Mouse (Mus musculus) c-Kit-negative CD71-positive TER-119-positive erythroid progenitor cells, embryonic 14.5 days (primary cell): ENCODE measurements at regions not wholly inside any gene's neighbourhood (a gene's known extent, or its start where the extent isn't known, plus 50 kb on each side); places are given as distances from the start of the nearest gene placed in this dataset.

ENCODE experiments used
- DNase-seq: peaks from one replicate; pipeline ENCODE4 v3.0.0-alpha.2; 2013; ENCODE audit warnings: low read depth, low spot score

DNA sequence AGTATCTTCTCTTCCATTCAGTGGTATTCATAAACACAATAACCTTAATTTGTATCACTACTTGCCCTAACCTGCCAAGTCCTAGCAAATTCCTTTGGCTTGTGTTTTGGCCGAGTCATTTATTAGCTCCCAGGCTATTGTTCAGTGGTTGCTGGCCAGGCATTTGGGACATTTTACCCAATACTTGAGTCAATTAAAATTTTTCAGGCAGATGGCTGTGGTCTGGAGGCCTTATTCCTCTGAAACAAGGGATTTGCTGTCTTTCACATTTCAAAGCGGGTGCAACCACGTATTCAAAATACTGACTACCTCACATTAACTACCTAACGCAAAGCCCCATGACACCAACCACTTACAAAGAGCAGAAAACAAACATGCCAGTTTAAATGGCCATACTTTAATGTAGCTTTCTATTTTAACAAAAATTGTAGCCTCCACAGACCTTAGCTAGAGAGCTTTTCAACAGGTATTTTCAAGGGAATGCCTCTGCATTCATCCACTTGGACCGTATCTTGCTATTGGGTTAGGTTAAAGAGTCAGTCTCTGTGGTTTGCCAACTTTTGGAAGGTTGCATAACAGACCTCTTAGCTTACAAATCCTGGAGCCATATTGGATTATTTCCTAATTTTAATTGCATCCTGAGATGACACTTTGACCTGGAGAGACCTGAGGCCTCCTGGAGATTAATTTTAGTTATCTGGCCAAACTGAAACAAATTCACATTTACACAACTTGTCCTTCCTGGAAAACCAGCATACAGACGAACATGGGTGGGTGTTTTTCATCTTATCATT, 224.7 kb upstream of the Fam241a start:
- DNase-seq, result no peak

GRCm38 (mm10) chr3:128113209-128113608, 217.1 kb upstream of the Fam241a start:
- DNase-seq, result no peak

GRCm38 (mm10) chr3:128110406-128110805, 214.3 kb upstream of the Fam241a start:
- no peak for DNase-seq

- DNase-seq, result no peak
These were observed 208.4 kb upstream of the Fam241a start for GRCm38 (mm10) chr3:128104516-128104915.

DNA sequence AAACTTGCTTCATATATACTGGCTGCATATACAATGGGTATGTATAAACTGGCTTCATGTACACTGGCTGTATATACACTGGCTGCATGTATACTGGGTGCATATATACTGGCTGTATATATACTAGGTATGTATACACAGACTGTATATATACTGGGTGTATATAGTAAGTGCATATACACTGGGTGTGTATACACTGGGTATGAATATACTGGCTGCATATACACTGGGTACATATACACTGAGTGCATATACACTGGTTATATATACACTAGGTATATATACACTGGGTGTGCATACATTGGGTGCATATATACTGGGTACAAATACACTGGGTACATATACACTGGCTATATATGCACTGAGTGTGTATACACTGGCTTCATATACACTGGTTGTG, 196.9 kb upstream of the Fam241a start:
- no peak for DNase-seq

GRCm38 (mm10) chr3:128088207-128088606, 192.1 kb upstream of the Fam241a start:
- no peak for DNase-seq

DNA sequence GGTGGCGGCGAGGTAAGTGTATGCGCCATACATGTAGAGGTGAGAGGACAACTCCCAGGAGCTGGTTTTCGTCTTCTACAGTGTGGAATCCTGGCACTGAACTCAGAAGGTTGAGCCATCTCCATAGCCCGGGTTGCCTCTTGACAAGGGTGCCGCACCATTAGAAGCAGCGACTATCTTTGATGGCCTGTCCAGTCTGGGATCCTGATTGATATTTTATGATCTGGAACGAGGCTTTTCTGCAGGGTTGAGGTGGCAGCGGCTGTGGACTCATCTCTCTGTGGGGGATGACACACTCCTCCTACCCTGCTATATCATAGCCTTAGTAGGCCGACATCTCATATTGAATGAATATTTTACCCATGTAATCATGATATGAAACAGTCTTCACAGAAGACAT, 191.0 kb upstream of the Fam241a start:
- DNase-seq, result no peak

DNA sequence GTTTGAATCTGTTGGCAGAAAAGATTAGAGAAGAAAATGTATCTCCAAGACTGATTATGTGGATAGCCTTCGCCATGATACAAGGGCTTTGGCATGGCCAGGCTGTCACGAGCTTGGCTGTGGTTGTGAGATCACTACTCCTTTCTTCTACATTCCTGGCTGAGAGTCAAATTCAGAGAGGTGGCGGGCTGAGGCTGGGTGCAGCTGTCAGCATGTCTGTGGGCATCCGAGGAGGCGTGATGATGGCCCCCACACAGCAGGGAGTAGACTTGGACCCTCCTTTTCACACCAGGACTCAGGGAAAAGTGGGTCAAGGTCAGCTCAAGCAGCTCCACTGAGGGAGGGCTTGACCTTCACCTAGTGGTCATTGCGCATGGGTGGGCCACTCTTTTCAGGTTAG, 186.3 kb upstream of the Fam241a start:
- no peak for DNase-seq

DNA sequence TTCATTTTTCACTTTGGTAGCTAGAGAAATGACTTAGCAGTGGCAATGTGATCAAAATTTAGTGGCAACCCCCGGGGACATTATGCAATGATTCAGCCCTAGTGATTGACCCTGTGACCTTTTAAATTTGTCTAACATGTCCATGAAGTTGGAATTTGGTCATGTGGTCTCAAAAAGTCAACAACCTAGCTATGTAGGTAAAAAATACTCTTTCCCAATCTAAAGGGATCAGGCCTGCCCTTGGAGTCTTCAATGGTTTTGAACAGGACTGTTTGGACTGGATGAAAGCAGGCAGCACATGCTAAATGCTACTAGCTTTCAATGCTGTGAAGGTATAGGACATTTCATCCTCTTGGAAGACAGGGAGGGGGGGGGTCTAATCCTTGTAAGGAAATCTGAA, 185.3 kb upstream of the Fam241a start:
- no peak for DNase-seq

- DNase-seq, result no peak
These were observed 171.7 kb upstream of the Fam241a start for GRCm38 (mm10) chr3:128067861-128068260.

DNA sequence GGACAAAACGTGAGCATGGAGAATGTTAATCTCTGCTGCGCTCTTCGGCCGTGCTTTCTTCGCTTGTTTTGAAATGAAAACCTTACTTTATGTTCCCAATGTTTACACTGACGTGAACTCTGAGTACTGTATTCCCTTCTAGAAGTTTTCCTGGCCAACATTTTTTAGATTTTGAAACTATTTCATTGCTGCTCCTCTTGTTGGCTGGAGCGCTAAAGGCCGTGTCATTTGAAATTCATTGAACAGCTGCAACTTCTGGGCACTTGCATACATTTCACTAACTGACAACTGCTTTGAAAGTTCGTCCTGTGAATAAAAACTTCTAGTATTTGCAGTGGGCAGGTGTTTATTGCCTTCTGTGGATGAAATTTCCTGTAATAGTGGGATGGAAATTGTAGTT, 157.9 kb upstream of the Fam241a start:
- DNase-seq, result no peak

DNA sequence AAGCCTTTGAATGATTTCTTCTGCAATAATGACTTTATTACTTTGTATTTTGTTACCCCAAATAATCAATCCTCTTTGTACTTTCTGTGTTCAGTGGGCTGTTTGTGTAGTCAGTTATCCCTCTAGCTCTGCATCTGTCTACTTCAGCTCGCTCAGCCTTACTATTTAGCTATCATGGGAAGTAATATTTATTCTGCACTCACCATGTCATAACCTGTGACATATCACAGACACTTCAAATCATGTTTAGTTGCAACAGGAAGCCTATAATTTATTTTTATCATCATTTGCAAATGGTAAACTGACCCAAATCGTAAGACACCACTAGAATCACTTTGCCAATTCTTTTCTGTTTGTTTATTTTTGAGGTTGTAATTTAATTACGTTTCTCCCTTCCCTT, 147.6 kb upstream of the Fam241a start:
- no peak for DNase-seq

GRCm38 (mm10) chr3:128040407-128041115, 144.4 kb upstream of the Fam241a start:
- DNase-seq, result no peak

DNA sequence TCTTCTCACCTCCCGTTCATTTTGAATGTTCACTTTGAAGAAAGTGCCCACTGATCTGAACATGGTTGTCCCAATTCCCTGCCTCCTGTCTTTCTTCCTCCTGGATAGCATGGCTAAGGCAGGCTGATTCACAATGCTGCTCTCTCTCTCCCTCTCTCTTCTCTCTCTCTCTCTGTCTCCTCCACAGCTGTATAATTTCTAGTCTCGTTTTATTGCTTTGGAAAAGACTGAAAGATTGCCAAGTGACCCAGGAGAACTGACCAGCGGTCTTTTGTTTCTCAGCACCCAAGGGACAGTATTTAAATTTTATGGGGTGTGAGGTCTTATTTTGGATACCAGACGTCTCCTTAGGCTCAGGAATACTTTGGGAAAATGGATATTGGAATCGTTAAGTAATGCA, 143.1 kb upstream of the Fam241a start:
- DNase-seq, result no peak

DNA sequence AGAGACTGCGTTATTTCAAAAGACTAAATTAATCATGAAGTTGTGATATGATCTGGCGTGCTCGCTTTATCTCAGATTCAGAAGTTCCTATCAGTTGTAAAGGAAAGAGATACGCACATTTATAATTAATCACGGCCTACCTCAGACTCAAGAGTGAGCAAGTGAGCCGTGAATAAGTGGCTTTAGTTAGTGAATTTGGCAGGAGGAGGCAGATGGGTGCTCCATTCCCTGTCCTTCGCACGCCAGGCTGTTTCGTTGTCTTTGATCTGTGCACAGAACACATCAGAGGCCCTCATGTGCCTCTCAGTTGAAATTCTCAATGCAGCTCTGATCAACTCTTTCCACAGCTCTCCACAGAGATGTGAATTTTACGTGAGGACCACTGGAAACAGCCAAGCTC, 140.4 kb upstream of the Fam241a start:
- no peak for DNase-seq

GRCm38 (mm10) chr3:128030352-128030751, 134.2 kb upstream of the Fam241a start:
- no peak for DNase-seq

DNA sequence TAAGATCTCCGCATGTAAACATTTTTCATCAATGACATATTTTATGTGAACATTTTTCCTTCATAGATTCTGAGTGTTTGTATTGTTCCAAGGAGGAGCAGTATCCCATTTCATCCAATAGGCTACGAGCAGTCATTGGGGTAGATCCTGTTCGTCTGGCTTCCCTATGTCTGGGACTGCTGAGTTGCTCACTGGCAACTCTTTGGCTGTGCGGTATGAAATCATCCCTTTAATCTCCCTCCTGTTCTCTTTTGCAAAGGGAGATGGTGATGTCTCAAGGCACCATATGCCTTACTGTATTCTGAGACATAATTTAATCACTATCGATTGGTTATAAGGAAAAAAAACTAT, 133.4 kb upstream of the Fam241a start:
- no peak for DNase-seq

- DNase-seq, result no peak
These were observed 132.9 kb upstream of the Fam241a start for GRCm38 (mm10) chr3:128028856-128029564.

- DNase-seq, result no peak
These were observed 128.7 kb upstream of the Fam241a start for GRCm38 (mm10) chr3:128024856-128025255.

GRCm38 (mm10) chr3:128014909-128015308, 118.8 kb upstream of the Fam241a start:
- no peak for DNase-seq

DNA sequence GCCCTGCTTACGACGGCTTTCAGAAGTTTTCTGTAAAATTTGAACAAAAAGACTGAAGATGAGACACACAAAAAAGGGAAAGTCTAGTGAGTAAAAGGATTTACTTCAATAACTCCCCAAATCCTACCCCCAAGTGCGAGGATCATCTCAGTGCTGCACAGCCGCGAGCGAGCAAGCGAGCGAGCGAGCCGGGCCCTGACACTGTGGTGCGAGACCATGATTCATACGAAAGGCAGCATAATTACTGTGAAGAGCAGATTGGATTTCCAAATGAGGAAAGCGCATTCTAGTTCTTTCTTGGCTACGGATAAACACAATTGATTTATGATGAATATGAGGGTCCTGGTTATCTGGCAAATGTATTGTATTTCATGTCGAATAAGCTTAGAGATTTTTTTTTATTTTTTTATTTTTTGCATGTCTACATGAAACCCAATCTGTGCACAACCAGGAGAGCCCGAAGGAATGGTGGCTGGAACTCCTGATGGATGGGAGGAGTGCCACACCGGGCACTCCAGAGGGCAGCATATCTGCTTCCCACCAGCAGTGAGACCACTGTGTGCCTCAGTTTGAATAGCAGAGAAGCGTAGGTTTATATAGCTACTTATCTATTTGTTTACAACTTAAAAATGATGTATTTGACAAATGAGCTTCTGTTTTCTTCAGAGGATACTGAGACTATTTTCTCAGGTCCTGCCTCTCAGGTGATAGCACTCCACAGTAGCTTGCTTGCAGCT, 106.9 kb upstream of the Fam241a start:
- DNase-seq, result no peak

DNA sequence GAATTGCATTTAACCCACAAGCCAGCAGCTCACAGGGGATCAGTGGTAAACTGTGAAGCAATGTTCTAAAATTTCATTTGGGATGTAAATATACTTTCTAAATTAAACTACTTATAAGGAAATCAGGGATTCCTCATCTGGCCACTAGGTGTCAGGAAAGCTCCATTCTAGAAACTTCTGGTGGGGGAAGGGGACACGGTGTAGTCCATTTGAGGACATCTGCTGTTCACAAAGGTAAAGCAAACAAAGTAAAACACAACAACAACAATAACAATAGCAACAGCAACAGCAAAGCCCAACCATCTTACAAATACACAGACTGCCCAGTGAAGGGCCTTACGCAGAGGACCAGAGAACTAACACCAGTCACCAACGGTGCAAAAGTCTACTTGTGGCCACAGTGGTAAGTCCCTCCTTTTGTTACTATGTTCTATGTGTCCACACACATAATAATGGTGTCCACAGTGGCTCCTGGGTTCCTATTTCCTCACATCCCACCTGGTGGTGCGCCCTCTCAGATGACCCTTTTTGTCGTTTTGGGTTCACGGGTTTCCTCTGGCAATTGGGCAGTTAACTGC, 105.9 kb upstream of the Fam241a start:
- no peak for DNase-seq
